Mouse (Mus musculus) frontal cortex, adult (tissue): ENCODE data around the gene Gpr176.
A peak's percentile ranks its signal among the peaks of the same experiment; 100 is the strongest.

Experiments
- ATAC-seq: cut with Nextera tagmentation; 2 replicates; pipeline ENCODE4 v1.9.2; 2017; ENCODE audit warnings: mild to moderate bottlenecking, moderate library complexity, mixed read lengths; ENCODE audit not compliant: low TSS enrichment

Gpr176 gene

DNA sequence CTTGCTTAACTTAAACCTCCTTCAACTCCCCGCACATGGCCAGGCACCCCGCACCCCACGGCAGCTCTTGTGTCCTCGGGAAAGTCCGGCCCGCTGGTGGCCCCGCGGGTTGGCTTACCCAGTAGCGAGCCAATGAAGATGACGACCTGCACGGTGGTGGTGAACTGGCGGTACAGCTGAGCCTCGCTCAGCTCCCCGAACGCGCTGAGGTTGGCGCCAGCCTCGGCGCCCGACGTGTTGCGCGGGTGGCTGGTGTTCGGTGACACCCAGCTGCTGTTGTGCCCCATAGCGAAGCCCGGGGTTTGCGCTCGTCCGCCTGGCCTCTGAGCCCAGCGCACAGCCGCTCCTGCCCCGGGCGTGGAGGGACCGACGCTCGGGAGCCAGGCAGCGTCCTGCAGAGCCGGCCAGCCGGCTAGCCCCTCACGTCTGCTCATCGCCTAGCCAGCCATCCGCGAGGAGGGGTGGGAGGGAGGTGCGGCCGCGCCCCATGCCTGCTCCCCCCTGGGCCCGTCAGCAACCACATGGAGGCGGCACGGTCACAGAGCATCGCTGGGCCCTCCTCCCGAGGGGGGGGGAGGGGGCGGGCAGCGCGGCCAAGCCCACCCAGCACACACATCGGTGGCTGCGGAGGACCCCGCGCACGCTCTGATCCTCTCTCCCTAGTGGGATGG, at the start of gene Gpr176:
Gene Gpr176 (minus strand): TSS at position 519 of the 671 bp plus-strand sequence.
- peak; percentile 48 for ATAC-seq

DNA sequence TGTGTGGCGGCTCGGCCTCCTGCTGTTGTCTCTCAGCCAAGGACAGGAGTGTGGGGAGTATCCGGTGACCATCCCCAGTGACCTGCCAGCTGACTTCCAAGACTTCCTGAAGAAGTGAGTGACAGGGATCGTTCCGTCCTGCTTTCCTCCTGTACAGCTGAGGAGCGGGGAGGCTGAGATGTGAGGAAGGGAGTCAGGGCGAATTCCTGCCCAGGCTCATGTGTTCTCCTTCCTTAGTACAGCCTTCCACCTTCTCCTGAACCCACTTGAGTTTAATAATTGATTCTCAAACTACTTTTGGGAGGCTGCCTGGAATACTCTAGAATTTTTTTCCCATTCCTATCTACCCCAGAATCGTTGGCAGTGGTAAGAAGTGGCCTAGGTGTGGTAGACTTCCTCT, 49.2 kb upstream of the Gpr176 start:
- ATAC-seq, result no peak

- ATAC-seq, result no peak
Measured at GRCm38 (mm10) chr2:118421951-118422350, 48.7 kb upstream of the Gpr176 start.

GRCm38 (mm10) chr2:118418076-118418475, 44.9 kb upstream of the Gpr176 start:
- no peak for ATAC-seq

DNA sequence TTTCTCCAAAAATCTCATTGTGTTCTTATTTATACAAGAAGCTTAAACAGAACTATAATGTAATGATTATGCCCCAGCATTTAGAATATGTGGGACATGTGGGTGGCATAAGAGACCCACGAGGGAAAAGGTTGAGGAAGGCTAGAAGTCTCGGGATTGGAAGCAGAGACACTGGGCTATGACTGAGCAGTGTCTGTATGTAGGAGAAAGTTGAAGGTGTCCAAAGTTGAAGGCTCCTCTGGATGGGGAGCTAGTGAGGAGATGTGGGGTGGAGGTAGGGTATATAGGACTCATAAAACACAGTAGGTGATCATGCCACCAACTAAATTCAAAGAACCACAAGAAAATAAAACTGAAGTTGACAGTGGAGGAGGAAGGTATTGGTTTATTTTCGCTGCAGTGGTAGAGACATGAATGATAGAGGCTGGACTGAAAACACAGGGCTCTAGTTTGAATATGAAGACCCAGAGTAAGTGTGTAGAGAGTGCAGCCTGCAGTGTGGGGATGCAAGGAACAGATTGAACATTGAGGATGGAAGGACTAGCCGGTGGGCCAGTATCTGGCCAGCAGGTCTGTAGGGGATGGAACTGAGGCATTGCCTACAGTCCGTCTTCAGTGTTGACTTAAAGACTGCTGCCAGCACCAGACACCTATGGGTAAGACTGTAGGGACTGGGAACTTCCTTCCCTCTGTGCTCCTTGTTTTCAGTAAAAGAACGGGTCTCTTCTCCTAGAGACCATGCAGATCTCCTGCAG, 42.6 kb upstream of the Gpr176 start:
- ATAC-seq, result no peak

GRCm38 (mm10) chr2:118412821-118413220, 39.6 kb upstream of the Gpr176 start:
- ATAC-seq, result no peak

DNA sequence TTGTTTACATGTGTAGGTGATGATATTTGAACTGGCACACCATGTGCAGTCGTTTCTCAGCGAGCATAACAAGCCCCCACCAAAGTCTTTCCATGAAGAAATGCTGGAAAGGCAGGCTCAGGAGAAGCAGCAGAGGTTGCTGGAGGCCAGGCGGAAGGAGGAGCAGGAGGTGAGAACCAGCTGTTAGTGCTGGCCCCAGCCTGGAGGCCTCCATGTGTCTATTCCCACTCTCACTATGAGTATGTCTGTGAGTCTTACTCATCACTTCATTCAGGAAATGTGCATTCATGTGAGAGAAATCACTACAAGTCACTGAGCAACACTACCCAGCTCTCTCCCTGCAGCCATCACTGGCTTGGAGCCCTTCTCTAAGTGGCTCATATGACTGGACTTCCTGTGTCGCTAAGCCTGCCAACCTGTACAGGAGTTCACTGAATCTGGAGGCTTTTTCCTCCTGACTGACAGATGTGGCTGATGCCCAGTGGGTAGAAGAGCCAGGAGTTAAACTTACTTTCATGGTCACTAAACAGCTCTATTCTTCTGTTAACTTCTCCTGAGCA, 35.2 kb upstream of the Gpr176 start:
- ATAC-seq, result no peak

- ATAC-seq, result no peak
Measured at GRCm38 (mm10) chr2:118406811-118407210, 33.6 kb upstream of the Gpr176 start.

DNA sequence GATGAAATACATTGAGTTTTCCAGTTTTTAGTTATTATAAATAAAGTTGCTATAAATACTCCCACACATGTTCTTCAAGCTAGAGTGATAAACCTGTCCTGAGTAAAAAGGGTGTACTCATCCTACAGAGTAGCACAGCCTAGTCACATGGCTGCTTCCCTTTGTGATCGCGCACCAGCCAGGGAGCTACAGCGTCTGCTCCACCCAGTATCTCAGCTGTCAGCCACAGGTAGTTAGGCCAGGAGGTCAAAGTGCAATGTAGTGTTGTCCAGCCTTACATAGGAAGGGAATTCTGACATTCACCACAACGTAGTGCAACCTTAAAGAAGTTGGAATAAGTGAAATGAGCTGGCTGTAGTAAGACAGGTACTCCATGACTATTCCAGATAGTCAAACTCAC, 32.3 kb upstream of the Gpr176 start:
- no peak for ATAC-seq

- ATAC-seq, result peak; percentile 38; the same call in 1 of the 2 replicates
Measured at GRCm38 (mm10) chr2:118404336-118404735, 31.1 kb upstream of the Gpr176 start.

- ATAC-seq, result no peak
Measured at GRCm38 (mm10) chr2:118401834-118402727, 28.9 kb upstream of the Gpr176 start.

GRCm38 (mm10) chr2:118399751-118400150, 26.5 kb upstream of the Gpr176 start:
- ATAC-seq, result no peak

DNA sequence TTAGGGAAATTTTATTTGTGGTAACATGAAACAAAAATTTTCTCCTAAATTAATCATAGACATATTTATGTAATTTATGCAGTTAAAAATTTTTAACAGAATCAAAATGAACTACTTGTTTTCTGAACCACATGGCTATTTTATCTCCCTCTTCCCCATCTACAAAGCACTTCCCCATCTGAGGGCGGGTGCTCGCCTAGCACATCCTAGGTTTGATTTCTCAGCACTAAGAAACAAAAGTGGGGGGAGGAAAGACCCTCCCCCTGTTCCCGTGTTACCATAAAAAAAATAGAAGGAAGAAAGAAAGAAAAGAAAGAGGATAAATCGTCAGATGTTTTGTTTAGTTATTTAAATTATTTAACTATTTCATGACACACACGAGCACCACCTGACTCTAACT, 18.0 kb upstream of the Gpr176 start:
- no peak for ATAC-seq

DNA sequence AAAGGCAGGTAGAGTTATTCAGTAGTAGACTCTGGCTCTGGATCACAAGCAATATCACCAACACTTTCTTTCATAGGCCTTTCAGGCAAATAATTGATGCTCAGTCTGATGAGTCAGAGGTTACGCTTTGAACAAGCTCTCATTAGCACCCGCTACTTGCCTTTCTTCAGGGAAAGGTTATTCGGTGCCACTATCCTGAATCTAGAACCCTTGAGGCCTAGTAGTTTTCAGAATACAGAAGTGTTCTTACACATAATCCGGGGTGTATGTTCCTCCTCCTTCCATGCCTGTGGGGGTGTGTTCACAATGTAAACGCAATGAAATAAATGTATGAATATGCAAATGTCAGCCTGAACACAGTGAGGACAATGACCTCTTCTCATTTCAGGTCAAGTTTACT, 16.9 kb upstream of the Gpr176 start:
- ATAC-seq, result no peak

GRCm38 (mm10) chr2:118389569-118389968, 16.4 kb upstream of the Gpr176 start:
- ATAC-seq, result no peak

DNA sequence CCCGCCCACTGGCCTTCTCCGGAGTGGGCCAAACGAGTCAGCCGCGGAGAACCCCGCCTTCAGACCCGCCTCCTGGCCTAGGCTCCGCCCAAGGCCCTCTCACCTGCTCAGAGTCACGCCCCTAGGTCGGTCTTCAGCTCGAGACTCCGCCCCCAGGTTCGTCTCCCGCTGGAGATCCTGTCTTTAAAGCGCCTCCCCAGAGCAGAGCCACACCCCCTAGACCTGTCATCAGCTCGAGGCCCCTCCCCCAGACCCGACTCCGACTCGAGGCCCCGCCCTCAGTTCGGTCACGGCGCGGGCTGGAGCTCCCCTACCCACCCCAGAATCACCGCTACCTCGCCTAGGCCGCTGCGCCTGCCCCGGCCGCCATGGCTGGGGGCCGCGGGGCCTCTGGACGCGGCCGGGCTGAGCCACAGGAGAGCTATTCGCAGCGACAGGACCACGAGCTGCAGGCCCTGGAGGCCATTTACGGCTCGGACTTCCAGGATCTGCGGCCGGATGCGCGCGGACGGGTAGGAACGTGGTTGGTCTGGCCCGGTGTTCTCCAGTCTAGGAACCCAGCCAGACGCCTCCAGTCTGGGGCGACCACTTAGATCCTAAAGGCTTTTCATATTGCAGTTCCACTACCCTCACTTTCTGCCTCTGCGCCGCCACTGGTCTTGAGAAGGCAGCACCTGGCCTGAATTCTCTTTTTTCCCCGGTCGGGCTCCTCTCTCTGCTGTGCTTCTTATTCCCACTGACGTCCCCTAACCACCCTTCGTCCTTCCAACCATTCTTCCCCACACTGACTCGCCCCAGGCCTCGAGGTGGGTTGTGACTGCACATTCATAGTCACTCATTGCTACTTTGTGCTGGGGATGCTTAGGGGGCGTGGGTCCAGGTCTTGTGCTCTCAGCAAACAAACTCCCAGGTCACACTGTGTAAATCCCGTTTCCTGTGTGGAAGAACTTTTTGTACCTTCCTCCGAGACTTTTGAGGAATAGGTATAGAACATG, 15.4 kb upstream of the Gpr176 start, which contains the start of gene Eif2ak4:
Gene Eif2ak4 (plus strand): TSS at position 278 of the 995 bp plus-strand sequence.
- peak; percentile 98 for ATAC-seq

GRCm38 (mm10) chr2:118383387-118383786, 10.2 kb upstream of the Gpr176 start:
- ATAC-seq, result no peak

- ATAC-seq, result no peak
Measured at GRCm38 (mm10) chr2:118379756-118380155, 6.5 kb upstream of the Gpr176 start.

DNA sequence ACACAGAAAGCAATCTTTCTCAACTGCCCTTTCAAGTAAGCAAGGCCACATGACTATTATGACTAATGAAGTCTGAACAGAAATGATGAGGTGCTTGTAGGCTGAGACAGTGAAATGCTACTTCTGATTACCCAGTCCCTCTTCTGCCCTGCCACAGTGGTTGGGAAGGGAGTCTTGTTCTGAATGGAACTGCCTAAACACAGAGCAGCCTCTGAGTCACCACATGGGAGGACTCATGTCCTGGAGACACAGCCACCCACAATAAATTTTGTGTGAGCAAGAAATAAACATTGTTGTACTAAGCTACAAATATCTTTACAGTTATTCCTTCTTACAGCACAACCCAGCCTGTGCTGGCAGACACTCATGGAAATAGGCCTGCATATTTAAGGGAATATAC, 2.7 kb upstream of the Gpr176 start:
- peak; percentile 60 for ATAC-seq

- ATAC-seq, result peak; percentile 20; the same call in 1 of the 2 replicates
Measured at GRCm38 (mm10) chr2:118375522-118375921, 2.3 kb upstream of the Gpr176 start.
